Mouse (Mus musculus): ENCODE results near the gene Zc3h14.

Zc3h14 gene

GRCm38 (mm10) chr12:98746746-98747379 is at the start of gene Zc3h14:
Zc3h14 (plus strand) TSS chr12:98746964.
- DNase-seq: peak; percentile 98 to 99

GRCm38 (mm10) chr12:98697202-98697601 is 49.6 kb upstream of the Zc3h14 start:
- no peak for DNase-seq

GRCm38 (mm10) chr12:98701564-98701963 is 45.2 kb upstream of the Zc3h14 start:
- DNase-seq: peak; percentile 49 to 61

GRCm38 (mm10) chr12:98703554-98703953 is 43.2 kb upstream of the Zc3h14 start:
- DNase-seq: no peak

GRCm38 (mm10) chr12:98703961-98704360 is 42.8 kb upstream of the Zc3h14 start:
- no peak for DNase-seq

- DNase-seq: no peak
These were observed 33.9 kb upstream of the Zc3h14 start for GRCm38 (mm10) chr12:98712819-98713218.

- no peak for DNase-seq
These were observed 33.1 kb upstream of the Zc3h14 start for GRCm38 (mm10) chr12:98713621-98714103.

- DNase-seq: no peak
These were observed 32.0 kb upstream of the Zc3h14 start for GRCm38 (mm10) chr12:98714757-98715156.

GRCm38 (mm10) chr12:98716142-98716541 is 30.6 kb upstream of the Zc3h14 start:
- DNase-seq: no peak

- peak; percentile 60 to 62 for DNase-seq
These were observed 26.1 kb upstream of the Zc3h14 start for GRCm38 (mm10) chr12:98720628-98721027.

GRCm38 (mm10) chr12:98721030-98721429 is 25.7 kb upstream of the Zc3h14 start:
- DNase-seq: no peak

GRCm38 (mm10) chr12:98724224-98724623 is 22.5 kb upstream of the Zc3h14 start:
- DNase-seq: no peak

- DNase-seq: no peak
These were observed 21.8 kb upstream of the Zc3h14 start for GRCm38 (mm10) chr12:98724976-98725375.

- no peak for DNase-seq
These were observed 20.7 kb upstream of the Zc3h14 start for GRCm38 (mm10) chr12:98726078-98726477.

- no peak for DNase-seq
These were observed 19.6 kb upstream of the Zc3h14 start for GRCm38 (mm10) chr12:98727186-98727585.

- DNase-seq: peak; percentile 40 to 41
These were observed 16.1 kb upstream of the Zc3h14 start for GRCm38 (mm10) chr12:98730682-98731081.

GRCm38 (mm10) chr12:98733165-98733564 is 13.6 kb upstream of the Zc3h14 start:
- DNase-seq: no peak

GRCm38 (mm10) chr12:98733776-98734175 is 13.0 kb upstream of the Zc3h14 start:
- peak; percentile 40 to 45 for DNase-seq

GRCm38 (mm10) chr12:98734246-98734879 is 12.4 kb upstream of the Zc3h14 start:
- DNase-seq: peak; percentile 93 to 96

- DNase-seq: no peak
These were observed 11.6 kb upstream of the Zc3h14 start for GRCm38 (mm10) chr12:98734880-98735801.

- peak; percentile 57 to 60 for DNase-seq
These were observed 9.6 kb upstream of the Zc3h14 start, which contains the start of gene Ptpn21 for GRCm38 (mm10) chr12:98736951-98737800. Ptpn21 (minus strand) TSS chr12:98737405.

GRCm38 (mm10) chr12:98737801-98738350 is 8.9 kb upstream of the Zc3h14 start:
- no peak for DNase-seq

Data from cerebellum, postnatal 10 days (tissue).